Mouse (Mus musculus) embryonic facial prominence, embryonic 15.5 days (tissue): ENCODE results near the gene Leng9. TPM values are rescaled to one million over a fixed set of nuclear protein-coding genes. Genes with fewer than 3 reads are reported as not detected.

Experiments
- ATAC-seq: fragments of 200-750 bp; cut with Nextera tagmentation; 2 replicates; pipeline ENCODE4 v1.8.0; 2017; ENCODE audit warnings: low read depth, moderate TSS enrichment; ENCODE audit not compliant: insufficient number of reproducible peaks, low FRiP score, low TSS enrichment
- H3K27ac ChIP-seq: fragments of 300-500 bp; sonication (generic); replicated peaks from 2 replicates; pipeline ENCODE4 v1.5.1; 2015; ENCODE audit warnings: mild to moderate bottlenecking, inconsistent platforms
- H3K27me3 ChIP-seq: fragments of 300-500 bp; sonication (generic); 2 replicates; pipeline ENCODE4 v1.6.1; 2015; ENCODE audit warnings: inconsistent platforms
- H3K36me3 ChIP-seq: fragments of 300-500 bp; sonication (generic); 2 replicates; pipeline ENCODE4 v1.6.1; 2015; ENCODE audit warnings: mild to moderate bottlenecking, inconsistent platforms
- H3K4me1 ChIP-seq: fragments of 300-500 bp; sonication (generic); 2 replicates; pipeline ENCODE4 v1.6.1; 2015; ENCODE audit warnings: inconsistent platforms
- H3K4me2 ChIP-seq: fragments of 300-500 bp; sonication (generic); replicated peaks from 2 replicates; pipeline ENCODE4 v1.6.1; 2015; ENCODE audit warnings: mild to moderate bottlenecking, inconsistent platforms
- H3K4me3 ChIP-seq: fragments of 300-500 bp; sonication (generic); replicated peaks from 2 replicates; pipeline ENCODE4 v1.5.1; 2015; ENCODE audit warnings: mild to moderate bottlenecking, inconsistent platforms
- H3K9ac ChIP-seq: fragments of 300-500 bp; sonication (generic); 2 replicates; pipeline ENCODE4 v1.6.1; 2015; ENCODE audit warnings: inconsistent platforms
- H3K9me3 ChIP-seq: fragments of 300-500 bp; sonication (generic); replicated peaks from 2 replicates; pipeline ENCODE4 v1.6.1; 2016; ENCODE audit warnings: inconsistent platforms
- WGBS: fragments of 180-500 bp; shearing (Covaris S2); methylation state at CpG from one replicate; pipeline ENCODE4 v1.1.7; 2015; 5-methylcytosine and 5-hydroxymethylcytosine counted together
- polyA plus RNA-seq: library from polyadenylated mRNA; unstranded; fragments of >200 nt; fragmentation: Nextera tagmentation; extraction: Ambion mirVana; gene quantifications from 2 replicates; pipeline ENCODE4 v1.2.1, GENCODE M21; 2015

Leng9 gene
- polyA plus RNA-seq, 1 experiment from 2014 or later = 6.1 TPM

GRCm38 (mm10) chr7:4131964-4132363 is 18.2 kb downstream of the Leng9 start:
- Histone ChIP-seq H3K4me1 (peaks cover 7% of the 10 kb centered on the region; the same call in 1 of the 2 replicates), H3K9me3 (no peaks in the 10 kb centered on the region), H3K36me3 (no peaks in the 10 kb centered on the region), H3K9ac (no peak overlapping the region), H3K27ac (no peak overlapping the region), H3K4me2 (no peak overlapping the region), H3K27me3 (no peaks in the 10 kb centered on the region), H3K4me3 (no peak overlapping the region)
- no peak for ATAC-seq
- 88% methylated on average over 8 of the region's 8 CpGs for WGBS

DNA sequence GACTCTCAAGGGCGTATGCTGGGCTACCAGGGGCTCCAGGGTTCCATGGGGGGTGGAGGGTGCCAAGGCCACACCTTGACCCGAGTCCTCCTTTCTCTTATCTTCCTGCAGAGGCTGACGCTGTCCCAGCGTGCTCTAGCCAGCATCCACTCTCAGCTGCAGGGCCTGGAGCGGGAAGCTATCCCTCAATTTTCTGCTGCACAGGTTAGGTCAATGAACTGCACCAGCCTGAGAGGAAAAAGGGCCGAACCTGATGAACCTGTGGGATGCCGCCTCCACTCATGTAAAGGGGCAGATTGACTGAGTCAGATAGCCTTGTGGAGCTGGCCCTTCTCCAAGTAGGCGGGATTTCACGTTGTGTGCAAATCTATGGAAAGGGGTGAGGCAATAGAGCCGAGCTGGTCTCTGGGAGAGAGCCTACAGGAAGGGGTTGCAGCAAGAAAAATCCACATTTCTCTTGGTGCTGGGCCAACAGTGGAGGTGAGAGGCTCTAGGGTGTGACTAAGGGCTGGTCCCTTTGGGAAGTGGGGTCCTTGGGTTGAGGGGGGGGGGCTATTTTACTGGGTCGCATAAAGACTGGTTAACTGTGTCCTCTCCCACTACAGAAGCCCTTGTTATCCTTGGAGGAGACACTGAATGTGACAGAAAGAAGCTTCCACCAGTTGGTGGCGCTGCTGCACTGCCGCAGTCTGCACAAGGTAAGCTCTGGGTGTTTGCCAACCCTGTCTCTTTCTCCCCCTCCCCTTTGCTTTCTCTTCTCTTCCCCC is 19.3 kb downstream of the Leng9 start:
- Histone ChIP-seq H3K4me2 (peak overlapping the region; percentile 24; the same call in 1 of the 2 replicates), H3K9me3 (no peaks in the 10 kb centered on the region), H3K27ac (0 out of 2 replicates have a peak overlapping the region, but pooled peaks have one; percentile 17), H3K4me3 (no peak overlapping the region), H3K4me1 (peaks cover 7% of the 10 kb centered on the region; the same call in 1 of the 2 replicates), H3K27me3 (no peaks in the 10 kb centered on the region), H3K36me3 (no peaks in the 10 kb centered on the region), H3K9ac (no peak overlapping the region)
- 36% methylated on average over 13 of the region's 13 CpGs for WGBS
- ATAC-seq = peak; percentile 17; the same call in 1 of the 2 replicates

GRCm38 (mm10) chr7:4128860-4129259 is 21.3 kb downstream of the Leng9 start:
- H3K9ac ChIP-seq = no peak overlapping the region; the same call in 1 of the 2 replicates
- no peak overlapping the region for H3K4me2 ChIP-seq
- ATAC-seq = no peak
- H3K27me3 ChIP-seq = no peaks in the 10 kb centered on the region
- no peak overlapping the region for H3K4me3 ChIP-seq
- WGBS = 34% methylated on average over 6 of the region's 6 CpGs
- H3K4me1 ChIP-seq = peaks cover 16% of the 10 kb centered on the region
- no peak overlapping the region for H3K27ac ChIP-seq
- H3K36me3 ChIP-seq = no peaks in the 10 kb centered on the region
- no peaks in the 10 kb centered on the region for H3K9me3 ChIP-seq

- Histone ChIP-seq H3K27ac (no peak overlapping the region), H3K27me3 (no peaks in the 10 kb centered on the region), H3K4me2 (no peak overlapping the region), H3K9me3 (no peaks in the 10 kb centered on the region), H3K36me3 (no peaks in the 10 kb centered on the region), H3K4me3 (no peak overlapping the region), H3K9ac (no peak overlapping the region), H3K4me1 (peaks cover 16% of the 10 kb centered on the region)
- WGBS = 80% methylated on average over 4 of the region's 4 CpGs
- no peak for ATAC-seq
Measured at GRCm38 (mm10) chr7:4127894-4128293, 22.3 kb downstream of the Leng9 start.

DNA sequence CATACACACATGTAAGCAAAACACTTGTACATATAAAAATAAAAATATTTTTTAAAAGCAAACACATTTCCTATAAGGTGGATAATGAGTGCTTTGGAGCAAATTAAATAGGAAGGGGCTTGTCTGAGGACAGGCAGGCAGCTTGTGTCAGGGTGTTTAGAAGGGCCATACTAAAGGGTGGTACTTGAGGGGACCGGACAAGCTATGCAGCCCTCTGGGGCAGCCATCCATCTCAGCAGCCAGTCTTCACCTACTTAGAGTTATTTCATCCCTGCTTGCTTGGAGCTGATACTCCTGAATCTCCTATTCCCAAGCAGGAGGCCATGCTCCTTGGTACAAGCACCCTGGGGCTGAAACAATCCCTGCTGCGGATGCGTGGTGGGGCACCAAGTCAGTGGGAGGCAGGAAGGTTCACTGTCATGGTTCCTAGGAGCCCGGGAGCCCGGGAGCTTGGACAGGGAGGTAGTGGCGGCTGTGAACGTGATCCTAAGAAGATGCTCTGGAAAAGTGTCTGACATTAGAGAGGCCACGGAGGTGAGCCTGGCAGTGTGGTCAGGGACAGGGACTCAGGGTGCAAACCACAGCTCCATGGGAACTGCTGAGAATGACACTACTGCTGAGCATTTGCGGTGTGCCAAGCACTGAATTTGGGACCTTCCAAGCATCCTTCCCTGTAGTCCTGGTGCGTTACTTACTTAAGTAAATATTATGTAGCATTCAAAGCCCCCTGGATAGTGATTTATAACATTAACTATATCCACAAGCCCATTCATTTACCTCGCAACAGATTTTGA is 23.0 kb downstream of the Leng9 start:
- no peak overlapping the region for H3K4me3 ChIP-seq
- ATAC-seq = no peak
- 89% methylated on average over 11 of the region's 11 CpGs for WGBS
- H3K36me3 ChIP-seq = no peaks in the 10 kb centered on the region
- H3K9ac ChIP-seq = no peak overlapping the region
- H3K27me3 ChIP-seq = no peaks in the 10 kb centered on the region
- H3K4me2 ChIP-seq = no peak overlapping the region
- H3K9me3 ChIP-seq = no peaks in the 10 kb centered on the region
- no peak overlapping the region for H3K27ac ChIP-seq
- peaks cover 16% of the 10 kb centered on the region for H3K4me1 ChIP-seq

- Histone ChIP-seq H3K4me3 (no peak overlapping the region), H3K9ac (no peak overlapping the region), H3K36me3 (no peaks in the 10 kb centered on the region), H3K27ac (no peak overlapping the region), H3K9me3 (no peaks in the 10 kb centered on the region), H3K27me3 (peaks cover 2% of the 10 kb centered on the region; the same call in 1 of the 2 replicates), H3K4me1 (peaks cover 14% of the 10 kb centered on the region), H3K4me2 (no peak overlapping the region)
- ATAC-seq = no peak
- WGBS = 23% methylated on average over 9 of the region's 9 CpGs
Measured at GRCm38 (mm10) chr7:4125306-4125705, 24.9 kb downstream of the Leng9 start.

DNA sequence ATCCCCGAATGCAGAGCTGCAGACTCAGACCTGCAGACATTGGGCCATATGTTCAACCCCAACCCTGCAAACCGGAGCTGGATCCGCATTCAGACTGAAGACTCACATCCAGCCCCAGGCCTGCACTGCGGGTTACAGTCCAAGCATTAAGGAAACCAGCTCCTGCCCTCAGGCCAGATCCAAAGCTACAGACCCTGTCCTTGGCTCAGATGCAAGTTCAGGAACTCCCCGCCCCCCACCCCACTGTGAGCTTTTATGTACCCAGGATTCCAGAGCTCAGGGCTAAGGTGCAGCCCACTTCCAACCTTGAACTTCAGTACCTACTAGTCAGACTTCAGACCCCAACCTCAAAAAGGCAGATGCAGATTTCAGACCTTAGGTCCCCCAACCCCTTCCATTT is 25.3 kb downstream of the Leng9 start:
- Histone ChIP-seq H3K4me3 (no peak overlapping the region), H3K9me3 (no peaks in the 10 kb centered on the region), H3K4me2 (peak overlapping the region; percentile 41), H3K9ac (no peak overlapping the region), H3K27ac (no peak overlapping the region), H3K27me3 (peaks cover 6% of the 10 kb centered on the region), H3K36me3 (no peaks in the 10 kb centered on the region), H3K4me1 (peaks cover 18% of the 10 kb centered on the region)
- WGBS = 14% methylated on average over 5 of the region's 5 CpGs
- ATAC-seq = no peak

- Histone ChIP-seq H3K9ac (no peak overlapping the region), H3K4me3 (peak overlapping the region; percentile 20; the same call in 1 of the 2 replicates)
- WGBS = under 1% methylated on average over 10 of the region's 10 CpGs
Measured at GRCm38 (mm10) chr7:4124315-4124759, 25.8 kb downstream of the Leng9 start.

DNA sequence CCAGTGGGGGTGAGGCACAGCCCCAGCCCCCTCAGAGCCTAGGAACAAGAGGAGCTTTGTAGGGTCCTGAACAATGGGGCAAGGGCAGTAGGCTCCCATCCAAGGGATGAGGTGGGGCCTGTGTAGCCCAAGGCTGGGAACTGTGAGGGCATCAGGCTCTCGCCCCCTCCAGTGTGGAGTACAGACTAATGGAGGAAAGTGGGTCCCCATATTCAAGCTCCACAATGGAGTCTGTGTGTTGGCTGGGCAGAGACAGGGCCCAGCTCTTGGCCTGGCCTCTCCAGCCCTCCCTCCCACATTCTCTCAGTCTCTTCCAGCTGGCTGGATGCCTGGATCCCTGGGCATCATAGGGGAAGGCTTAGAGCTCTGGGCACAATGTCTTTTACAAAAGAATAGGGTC is 26.4 kb downstream of the Leng9 start:
- peaks cover 27% of the 10 kb centered on the region for H3K4me1 ChIP-seq
- H3K4me2 ChIP-seq = no peak overlapping the region
- H3K4me3 ChIP-seq = no peak overlapping the region
- H3K9me3 ChIP-seq = no peaks in the 10 kb centered on the region
- H3K27ac ChIP-seq = no peak overlapping the region
- peaks cover 16% of the 10 kb centered on the region for H3K27me3 ChIP-seq
- H3K9ac ChIP-seq = no peak overlapping the region
- WGBS = 48% methylated on average over 1 of the region's 1 CpGs
- ATAC-seq = no peak
- no peaks in the 10 kb centered on the region for H3K36me3 ChIP-seq

More at GRCm38 (mm10) chr7:4124315-4124759, 25.8 kb downstream of the Leng9 start:
- Histone ChIP-seq H3K4me1 (peaks cover 24% of the 10 kb centered on the region), H3K36me3 (no peaks in the 10 kb centered on the region), H3K27me3 (peaks cover 11% of the 10 kb centered on the region), H3K9me3 (no peaks in the 10 kb centered on the region), H3K27ac (no peak overlapping the region), H3K4me2 (peak overlapping the region; percentile 41)
- 0 out of 2 replicates have a peak, but pooled peaks have one; percentile 16 for ATAC-seq

DNA sequence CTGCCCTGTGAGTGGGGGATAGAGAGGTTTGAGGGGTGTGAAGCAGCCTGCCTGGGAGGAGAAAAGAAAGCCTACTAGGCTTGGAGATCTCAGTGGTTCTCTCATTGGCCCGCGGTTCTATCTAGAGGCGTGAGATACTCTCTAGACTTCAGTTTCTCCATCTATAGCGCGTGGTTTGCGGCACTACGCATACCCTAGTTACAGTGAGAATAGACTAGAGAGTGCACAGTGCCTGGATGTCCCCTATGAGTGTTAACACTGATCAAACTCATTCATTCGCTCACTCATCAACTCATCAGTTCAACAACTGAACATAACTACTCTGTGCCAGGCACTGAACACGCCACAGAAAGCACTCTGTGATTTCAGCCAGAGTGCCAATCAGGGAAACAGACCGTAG is 27.4 kb downstream of the Leng9 start:
- 81% methylated on average over 10 of the region's 10 CpGs for WGBS
- no peak for ATAC-seq
- H3K36me3 ChIP-seq = no peaks in the 10 kb centered on the region

DNA sequence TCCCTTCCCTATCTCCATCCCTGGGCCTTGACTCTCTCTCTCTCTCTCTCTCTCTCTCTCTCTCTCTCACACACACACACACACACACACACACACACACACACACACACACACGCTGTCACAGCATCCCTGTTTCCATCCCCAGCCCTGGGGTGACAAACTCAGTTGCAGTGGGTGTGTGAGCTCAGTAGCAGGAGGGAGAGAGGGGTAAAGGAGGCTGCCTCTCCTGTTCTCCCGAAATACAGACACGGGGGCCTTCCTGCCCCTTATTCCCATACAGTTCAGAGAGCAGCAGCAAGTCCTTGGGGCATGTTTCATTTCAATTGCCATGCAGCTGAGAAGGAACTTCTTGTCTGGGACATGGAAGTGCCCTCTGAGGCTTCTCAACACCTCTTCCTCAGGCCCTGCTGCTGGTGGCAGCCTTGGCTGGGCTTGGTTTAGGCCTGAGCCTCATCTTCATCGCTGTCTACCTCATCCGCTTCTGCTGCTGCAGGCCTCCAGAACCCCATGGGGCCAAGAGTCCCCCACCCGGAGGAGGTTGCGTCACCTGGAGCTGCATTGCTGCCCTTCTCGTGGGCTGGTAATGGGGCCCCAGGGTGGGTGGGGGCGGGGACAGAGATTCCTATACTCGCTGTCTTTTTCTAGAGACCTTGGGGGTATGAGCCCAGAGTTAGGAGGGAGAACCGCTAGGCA is 28.0 kb downstream of the Leng9 start:
- ATAC-seq = no peak
- Histone ChIP-seq H3K4me1 (peaks cover 27% of the 10 kb centered on the region), H3K36me3 (no peaks in the 10 kb centered on the region), H3K27ac (no peak overlapping the region), H3K9ac (no peak overlapping the region), H3K4me3 (no peak overlapping the region), H3K27me3 (peaks cover 21% of the 10 kb centered on the region), H3K4me2 (no peak overlapping the region), H3K9me3 (no peaks in the 10 kb centered on the region)
- 42% methylated on average over 11 of the region's 11 CpGs for WGBS

More for the DNA sequence above, 27.4 kb downstream of the Leng9 start:
- Histone ChIP-seq H3K9ac (no peak overlapping the region), H3K4me3 (no peak overlapping the region), H3K27ac (no peak overlapping the region), H3K9me3 (no peaks in the 10 kb centered on the region), H3K27me3 (peaks cover 21% of the 10 kb centered on the region), H3K4me2 (no peak overlapping the region), H3K4me1 (peaks cover 27% of the 10 kb centered on the region)
